Mouse (Mus musculus) lung, postnatal 0 days (tissue): ENCODE measurements around the gene Gm7879. TPM values are rescaled to one million over a fixed set of nuclear protein-coding genes. Genes with fewer than 3 reads are reported as not detected.
"Not testable (repeated sequence)": the region's sequence is repeated elsewhere in the genome, so short reads cannot be mapped to it uniquely, and the experiment has no call there.

ENCODE experiments used
- ATAC-seq: fragments of 200-750 bp; cut with Nextera tagmentation; 2 replicates; pipeline ENCODE4 v1.8.0; 2017; ENCODE audit warnings: moderate library complexity
- DNase-seq: peaks from one replicate; pipeline ENCODE4 v3.0.0-alpha.2; 2016; ENCODE audit warnings: low spot score
- H3K27ac ChIP-seq: fragments of 300-500 bp; sonication (generic); 2 replicates; pipeline ENCODE4 v1.5.1; 2014; ENCODE audit warnings: antibody characterized with exemption, mild to moderate bottlenecking, low read length, mixed read lengths
- H3K27me3 ChIP-seq: fragments of 300-500 bp; sonication (generic); replicated peaks from 2 replicates; pipeline ENCODE4 v1.6.1; 2014; ENCODE audit warnings: low read length, mixed read lengths; ENCODE audit not compliant: insufficient read depth
- H3K36me3 ChIP-seq: fragments of 300-500 bp; sonication (generic); 2 replicates; pipeline ENCODE4 v1.6.1; 2014; ENCODE audit warnings: low read length, mixed read lengths; ENCODE audit not compliant: insufficient read depth
- H3K4me1 ChIP-seq: fragments of 300-500 bp; sonication (generic); 2 replicates; pipeline ENCODE4 v1.6.1; 2014; ENCODE audit warnings: antibody characterized with exemption, low read depth, low read length, mixed read lengths; ENCODE audit not compliant: insufficient read depth
- H3K4me2 ChIP-seq: fragments of 300-500 bp; sonication (generic); replicated peaks from 2 replicates; pipeline ENCODE4 v1.6.1; 2014; ENCODE audit warnings: low read depth, mild to moderate bottlenecking, low read length, moderate library complexity, mixed read lengths
- H3K4me3 ChIP-seq: fragments of 300-500 bp; sonication (generic); 2 replicates; pipeline ENCODE4 v1.5.1; 2014; ENCODE audit warnings: low read depth, low read length
- H3K9ac ChIP-seq: fragments of 300-500 bp; sonication (generic); replicated peaks from 2 replicates; pipeline ENCODE4 v1.6.1; 2014; ENCODE audit warnings: low read depth, mild to moderate bottlenecking
- H3K9me3 ChIP-seq: fragments of 300-500 bp; sonication (generic); 2 replicates; pipeline ENCODE4 v1.6.1; 2016; ENCODE audit warnings: low read length, mixed read lengths
- CTCF ChIP-seq: IDR thresholded peaks from 2 replicates; pipeline ENCODE4 v1.5.1; 2016; ENCODE audit warnings: antibody characterized with exemption, mild to moderate bottlenecking
- EP300 ChIP-seq: IDR thresholded peaks from 2 replicates; pipeline ENCODE4 v1.6.1; 2016; ENCODE audit warnings: antibody characterized with exemption, mild to moderate bottlenecking, control low read depth
- WGBS: fragments of 180-500 bp; shearing (Covaris S2); extraction: QIAGEN DNeasy Blood & Tissue Kit; methylation state at CpG from one replicate; pipeline ENCODE4 v1.1.7; 2014; 5-methylcytosine and 5-hydroxymethylcytosine counted together
- polyA plus RNA-seq: library from polyadenylated mRNA; unstranded; fragments of >200 nt; fragmentation: Nextera tagmentation; extraction: Ambion mirVana; gene quantifications from 2 replicates; pipeline ENCODE4 v1.2.1, GENCODE M21; 2015

Gene Gm7879
- polyA plus RNA-seq, result not detected in 2 replicates

DNA sequence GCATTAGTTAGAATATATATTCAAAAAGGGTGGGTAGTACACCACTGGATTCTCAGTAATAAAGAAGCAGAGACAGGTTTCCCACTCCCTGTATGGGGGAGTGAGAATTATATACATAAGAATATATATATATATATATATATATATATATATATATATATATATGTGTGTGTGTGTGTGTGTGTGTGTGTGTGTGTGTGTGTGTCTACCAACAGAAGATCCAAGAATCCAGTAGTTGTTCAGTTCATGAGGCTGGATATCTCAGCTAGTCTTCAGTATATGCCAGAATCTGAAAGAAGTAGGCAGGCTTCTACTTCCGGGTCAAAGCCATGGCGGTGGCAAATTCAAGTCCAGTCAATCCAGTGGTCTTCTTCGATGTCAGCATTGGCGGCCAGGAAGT lies at the start of gene Gm7879:
TSS of gene Gm7879 (plus strand) at position 301 of the 400 bp plus-strand sequence.
- not testable (repeated sequence) for H3K4me2 ChIP-seq, H3K27me3 ChIP-seq, H3K9me3 ChIP-seq, H3K4me3 ChIP-seq, H3K36me3 ChIP-seq, H3K9ac ChIP-seq, ATAC-seq, H3K4me1 ChIP-seq, DNase-seq, H3K27ac ChIP-seq
- 88% methylated on average over 4 of the region's 4 CpGs for WGBS

DNA sequence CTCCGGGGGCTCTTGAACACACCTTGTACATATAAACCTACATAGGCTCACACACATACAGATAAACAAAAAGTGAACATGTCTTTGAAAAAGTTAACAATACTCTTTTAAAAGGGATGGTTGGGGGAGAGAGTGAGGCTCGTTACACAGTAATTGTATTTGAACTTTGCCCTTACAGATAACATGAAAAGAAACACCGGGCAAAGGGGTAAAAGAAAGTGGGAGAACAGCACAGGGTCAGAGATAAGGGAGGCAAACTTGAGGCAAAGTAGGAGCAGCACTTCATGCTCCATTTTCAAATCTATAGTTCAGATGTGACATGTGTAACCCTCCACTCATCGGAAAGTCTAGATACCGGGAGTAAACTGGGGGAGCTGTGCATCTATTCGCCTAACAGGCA lies 49.3 kb upstream of the Gm7879 start:
- ATAC-seq, result no peak
- Histone ChIP-seq H3K36me3 (no peaks in the 10 kb centered on the region), H3K4me2 (no peak overlapping the region), H3K27ac (no peak overlapping the region), H3K4me3 (no peak overlapping the region), H3K4me1 (peaks cover 5% of the 10 kb centered on the region; the same call in 1 of the 2 replicates), H3K27me3 (no peaks in the 10 kb centered on the region), H3K9ac (no peak overlapping the region), H3K9me3 (no peaks in the 10 kb centered on the region)
- no peak for DNase-seq
- 42% methylated on average over 6 of the region's 6 CpGs for WGBS
- TF ChIP-seq CTCF (no peak), EP300 (no peak)

- H3K4me2 ChIP-seq, result no peak overlapping the region
- 50% methylated on average over 2 of the region's 2 CpGs for WGBS
- TF ChIP-seq CTCF (no peak), EP300 (peak; percentile 22)
- peaks cover 12% of the 10 kb centered on the region for H3K4me1 ChIP-seq
- no peaks in the 10 kb centered on the region for H3K27me3 ChIP-seq
- no peak overlapping the region for H3K4me3 ChIP-seq
- H3K9me3 ChIP-seq, result no peaks in the 10 kb centered on the region
- H3K36me3 ChIP-seq, result no peaks in the 10 kb centered on the region
- DNase-seq (peak; percentile 30), ATAC-seq (peak; percentile 47)
- H3K27ac ChIP-seq, result no peak overlapping the region; the same call in 1 of the 2 replicates
- no peak overlapping the region for H3K9ac ChIP-seq
Observed at GRCm38 (mm10) chr5:43865316-43865715, 47.6 kb upstream of the Gm7879 start.

DNA sequence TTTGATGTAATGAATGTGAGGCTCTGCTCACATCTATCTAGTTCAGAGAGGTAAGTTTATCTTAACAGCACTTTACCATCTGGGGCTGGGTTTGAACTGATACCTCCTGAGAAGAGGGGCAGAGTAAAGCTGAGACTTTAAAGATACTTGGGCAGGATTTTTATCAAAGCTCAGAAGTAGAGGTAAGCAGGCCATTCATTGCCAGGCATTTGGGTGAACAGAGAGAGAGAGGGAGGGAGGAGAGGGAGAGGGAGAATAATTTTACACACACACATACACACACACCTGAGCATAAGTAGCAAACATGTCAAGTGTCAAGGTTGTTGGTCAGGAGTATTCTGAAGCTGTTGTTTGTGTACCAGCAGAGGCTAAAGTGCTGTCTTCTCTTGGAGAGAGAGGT lies 44.7 kb upstream of the Gm7879 start, which contains the start of gene Cd38:
TSS of gene Cd38 (plus strand) at position 301 of the 400 bp plus-strand sequence.
- no peaks in the 10 kb centered on the region for H3K36me3 ChIP-seq
- no peak for DNase-seq
- TF ChIP-seq EP300 (no peak), CTCF (no peak)
- peaks cover 9% of the 10 kb centered on the region; the same call in 1 of the 2 replicates for H3K4me1 ChIP-seq
- peak within 1 kb of the TSS; percentile 41 for H3K9ac ChIP-seq
- no peak for ATAC-seq
- peak within 1 kb of the TSS; percentile 45 for H3K4me3 ChIP-seq
- peak within 1 kb of the TSS; percentile 61 for H3K4me2 ChIP-seq
- H3K9me3 ChIP-seq, result no peaks in the 10 kb centered on the region
- no peaks in the 10 kb centered on the region for H3K27me3 ChIP-seq
- peak within 1 kb of the TSS; percentile 80 for H3K27ac ChIP-seq

DNA sequence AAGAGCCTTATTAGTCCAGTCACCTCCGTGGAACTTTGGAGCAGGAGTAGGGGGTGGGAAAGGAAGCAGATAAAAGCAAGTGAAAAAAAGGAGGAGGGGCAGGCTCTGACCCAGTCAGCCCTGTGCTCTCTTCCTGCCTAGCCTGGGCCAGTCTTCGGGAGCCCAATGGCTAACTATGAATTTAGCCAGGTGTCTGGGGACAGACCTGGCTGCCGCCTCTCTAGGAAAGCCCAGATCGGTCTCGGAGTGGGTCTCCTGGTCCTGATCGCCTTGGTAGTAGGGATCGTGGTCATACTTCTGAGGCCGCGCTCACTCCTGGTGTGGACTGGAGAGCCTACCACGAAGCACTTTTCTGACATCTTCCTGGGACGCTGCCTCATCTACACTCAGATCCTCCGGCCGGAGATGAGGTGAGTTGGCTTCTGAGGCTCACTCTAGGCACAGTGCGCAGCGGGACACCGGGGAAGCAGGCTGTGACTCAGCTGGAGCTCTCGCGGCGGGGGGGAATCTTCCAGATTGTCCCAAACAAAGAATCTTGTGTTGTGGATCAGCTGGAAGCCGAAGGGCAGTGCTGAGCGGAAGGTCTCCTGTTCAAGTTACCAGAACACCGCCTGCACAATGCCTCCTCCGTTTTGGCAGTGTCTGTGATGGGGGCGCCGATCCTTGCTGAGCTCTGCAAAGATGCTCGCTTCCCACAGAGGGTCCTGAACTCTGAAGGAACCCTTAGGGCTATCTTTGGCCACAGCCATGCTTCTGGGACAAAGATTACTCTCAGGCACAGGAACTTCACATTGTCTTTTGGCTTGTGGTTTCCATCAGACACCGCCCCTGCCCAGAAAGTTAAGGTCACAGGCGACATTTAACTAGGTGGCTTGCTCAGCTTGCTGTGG lies 44.0 kb upstream of the Gm7879 start:
- no peaks in the 10 kb centered on the region for H3K27me3 ChIP-seq
- peak overlapping the region; percentile 80 for H3K27ac ChIP-seq
- peak overlapping the region; percentile 41 for H3K9ac ChIP-seq
- peak overlapping the region; percentile 61 for H3K4me2 ChIP-seq
- no peaks in the 10 kb centered on the region for H3K9me3 ChIP-seq
- TF ChIP-seq EP300 (0 out of 2 replicates have a peak, but pooled peaks have one; percentile 17), CTCF (no peak)
- peak overlapping the region; percentile 45 for H3K4me3 ChIP-seq
- WGBS, result 6% methylated on average over 28 of the region's 28 CpGs
- peak; percentile 84 for ATAC-seq
- H3K4me1 ChIP-seq, result peaks cover 9% of the 10 kb centered on the region; the same call in 1 of the 2 replicates
- H3K36me3 ChIP-seq, result no peaks in the 10 kb centered on the region
- DNase-seq, result peak; percentile 64

DNA sequence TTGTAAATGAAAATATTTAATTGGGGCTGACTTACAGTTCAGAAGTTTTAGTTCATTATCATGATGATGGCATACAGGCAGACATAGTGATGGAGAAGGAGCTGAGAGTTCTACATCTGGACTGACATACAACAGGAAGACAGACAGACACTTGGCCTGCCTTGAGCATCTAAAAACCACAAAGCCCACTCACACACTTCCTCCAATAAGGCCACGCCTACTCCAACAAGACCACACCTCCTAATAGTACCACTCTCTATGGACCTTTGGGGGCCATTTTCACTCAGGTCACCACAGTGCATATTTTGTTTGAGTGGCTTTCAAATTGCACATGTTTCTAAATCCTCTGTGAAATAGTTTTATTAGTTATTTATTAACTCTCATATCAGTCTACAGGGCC lies 41.1 kb upstream of the Gm7879 start:
- H3K4me1 ChIP-seq, result peaks cover 9% of the 10 kb centered on the region; the same call in 1 of the 2 replicates
- TF ChIP-seq CTCF, result no peak
- no peak for TF ChIP-seq EP300
- H3K9ac ChIP-seq, result no peak overlapping the region
- ATAC-seq, result no peak
- H3K4me2 ChIP-seq, result no peak overlapping the region
- no peak overlapping the region for H3K27ac ChIP-seq
- DNase-seq, result no peak
- H3K27me3 ChIP-seq, result no peaks in the 10 kb centered on the region
- no peaks in the 10 kb centered on the region for H3K36me3 ChIP-seq
- no peaks in the 10 kb centered on the region for H3K9me3 ChIP-seq
- WGBS, result 47% methylated on average over 1 of the region's 1 CpGs
- H3K4me3 ChIP-seq, result no peak overlapping the region
